ENCODE assay signal across 10 mouse cellular contexts in the genomic region with DNA sequence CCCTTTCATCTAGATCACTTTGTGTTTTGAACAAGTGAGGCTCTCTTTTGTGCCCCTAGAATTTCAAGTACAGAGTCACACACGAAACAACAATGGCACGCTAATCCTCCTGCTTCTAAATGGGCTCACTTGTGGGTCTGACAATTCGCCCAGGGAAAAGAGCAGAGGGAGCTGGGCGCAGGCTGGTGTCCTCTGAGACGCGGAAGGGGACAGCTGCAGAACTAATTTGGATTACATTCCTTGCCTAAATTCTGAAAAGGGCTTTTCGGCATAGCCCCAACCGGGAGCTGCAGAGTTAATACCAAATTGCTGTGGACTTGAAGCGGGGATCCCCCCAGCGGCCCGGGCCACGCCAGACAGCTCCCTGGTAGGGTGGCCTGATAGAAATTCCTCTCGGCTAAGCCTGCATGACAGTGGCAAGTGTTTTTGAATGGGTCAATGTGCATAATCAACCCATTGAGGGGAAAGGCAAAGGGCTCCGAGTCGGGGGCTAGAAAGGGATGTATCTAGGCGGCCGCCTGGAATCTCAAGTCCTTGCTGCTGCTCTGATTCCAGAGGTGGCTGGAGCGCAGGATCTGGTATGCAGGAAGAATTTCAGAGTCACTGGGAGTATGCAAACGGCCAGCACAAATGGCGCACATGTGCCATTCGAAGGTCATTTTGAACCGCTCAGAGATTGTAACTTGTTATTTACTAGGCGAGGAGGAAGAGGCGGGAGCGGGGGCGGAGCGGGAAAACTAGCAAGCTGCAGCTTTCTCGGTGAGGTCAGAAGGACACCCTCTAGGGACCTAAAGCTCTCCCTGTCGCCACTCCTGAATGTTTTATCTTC. TPM values are rescaled to one million over a fixed set of nuclear protein-coding genes. Genes with fewer than 3 reads are reported as not detected.
A peak's percentile ranks its signal among the peaks of the same experiment; 100 is the strongest.
DNase-seq lines count a peak whose midpoint lies in the region; ATAC-seq and TF ChIP-seq lines count a peak whose summit lies in the region.
"Had no signal": no experiment of that assay in that cellular context is flagged by ENCODE, and none has a peak within 500 bp of the region (broad histone marks: within the 10 kb centered on the region; RNA-seq: fewer than 3 reads in every experiment).

No protein-coding gene starts in this region.

- peak overlapping the region; percentile 26; the same call in 1 of the 2 replicates for H3K9ac ChIP-seq in limb, embryonic 15.5 days

- H3K36me3 ChIP-seq in kidney, adult 2 months (ENCODE audit: control insufficient read depth, insufficient read depth, low read length), result no peaks in the 10 kb centered on the region
- H3K36me3 ChIP-seq in limb, embryonic 15.5 days, result no peaks in the 10 kb centered on the region
- H3K36me3 ChIP-seq in myocyte (ENCODE audit: control insufficient read depth, insufficient read depth), result no peaks in the 10 kb centered on the region

- no peak for ATAC-seq in limb, embryonic 15.5 days (ENCODE audit: insufficient number of reproducible peaks, low FRiP score, low TSS enrichment, low read depth)
- no peak for ATAC-seq in inflammation-experienced regulatory T-cells, adult 6 months

- H3K4me1 ChIP-seq in kidney, adult 2 months (ENCODE audit: control insufficient read depth, insufficient read depth, low read length), result no peaks in the 10 kb centered on the region; the same call in 1 of the 2 replicates
- peaks cover 32% of the 10 kb centered on the region for H3K4me1 ChIP-seq in limb, embryonic 15.5 days

- H3K79me2 ChIP-seq in myocyte (ENCODE audit: control insufficient read depth, insufficient read depth), result no peaks in the 10 kb centered on the region

- peak; percentile 19 to 75 for DNase-seq in adrenal gland, adult (ENCODE audit: inconsistent age in 2 of 2, low spot score in 1 of 2)
- DNase-seq in adrenal gland, adult 8-10 months, result no peak
- DNase-seq in cerebellum, postnatal 36 days, result peak; percentile 49 to 62
- DNase-seq in heart, adult 9 months (ENCODE audit: low spot score in 2 of 2), result peak; percentile 43 to 72
- peak; percentile 89 for DNase-seq in kidney, adult 2 months

- peak overlapping the region; percentile 100 for H3K4me2 ChIP-seq in limb, embryonic 15.5 days
- H3K4me2 ChIP-seq in myocyte (ENCODE audit: low read depth), result peak overlapping the region; percentile 61

- H3ac ChIP-seq in myocyte (ENCODE audit: control insufficient read depth, insufficient read length), result no peak overlapping the region

- 2% methylated on average over 29 of the region's 29 CpGs for WGBS in kidney, adult 2 months
- WGBS in limb, embryonic 15.5 days, result under 1% methylated on average over 29 of the region's 29 CpGs

- H3K27me3 ChIP-seq in kidney, adult 2 months (replicated peaks; ENCODE audit: control insufficient read depth, insufficient read depth, low read length), result no peaks in the 10 kb centered on the region
- peaks cover 60% of the 10 kb centered on the region for H3K27me3 ChIP-seq in limb, embryonic 15.5 days
- peaks cover 33% of the 10 kb centered on the region for H3K27me3 ChIP-seq in myocyte (ENCODE audit: control insufficient read depth, insufficient read depth, insufficient read length)

- TF ChIP-seq CTCF in kidney, adult 2 months (conservative IDR thresholded peaks at IDR 0.05; ENCODE audit: insufficient read depth, insufficient read length, low read depth, low read length), result no peak

- peak overlapping the region; percentile 61 for H3K4me3 ChIP-seq in kidney, adult 2 months (ENCODE audit: insufficient read depth, low read depth, low read length)
- H3K4me3 ChIP-seq in limb, embryonic 15.5 days, result peak overlapping the region; percentile 62
- no peak overlapping the region for H3K4me3 ChIP-seq in myocyte
- H3K4me3 ChIP-seq: erythroblast, embryonic 14.5 days had no signal

- no peaks in the 10 kb centered on the region for H3K9me3 ChIP-seq in limb, embryonic 15.5 days

- TF ChIP-seq POLR2A in kidney, adult 2 months (IDR thresholded peaks at IDR 0.05; ENCODE audit: low read depth, low read length), result peak; percentile 47
- no peak for TF ChIP-seq POLR2A in myocyte (IDR thresholded peaks at IDR 0.05; ENCODE audit: insufficient read length, low read depth)

- peak overlapping the region; percentile 87 for H3K27ac ChIP-seq in kidney, adult 2 months (ENCODE audit: insufficient read depth, low read depth, low read length)
- no peak overlapping the region for H3K27ac ChIP-seq in limb, embryonic 15.5 days

TF ChIP-seq in myocyte, 11 proteins besides CTCF, POLR2A, EP300 and RAD21:
- no peak for TF ChIP-seq SRF (IDR thresholded peaks at IDR 0.05; ENCODE audit: control insufficient read depth, insufficient read length, low read depth)
- no peak for TF ChIP-seq TCF3 (IDR thresholded peaks at IDR 0.05; ENCODE audit: insufficient read length, low read depth)
- TF ChIP-seq POLR2AphosphoS2 (IDR thresholded peaks at IDR 0.05; ENCODE audit: insufficient read length, low read depth), result no peak
- TF ChIP-seq REST (IDR thresholded peaks at IDR 0.05; ENCODE audit: insufficient read depth, insufficient read length), result no peak
- TF ChIP-seq CEBPB (IDR thresholded peaks at IDR 0.05; ENCODE audit: insufficient read depth, poor library complexity, severe bottlenecking), result no peak
- no peak for TF ChIP-seq TCF12 (IDR thresholded peaks at IDR 0.05; ENCODE audit: insufficient read depth, poor library complexity, severe bottlenecking)
- no peak for TF ChIP-seq USF1 (IDR thresholded peaks at IDR 0.05; ENCODE audit: low read depth)
- no peak for TF ChIP-seq MAX (IDR thresholded peaks at IDR 0.05; ENCODE audit: low read depth)
TF ChIP-seq in myocyte: peak in this region for 0.

RNA-seq across cellular contexts. Expression of a gene that starts 2.2 kb away (rescaled TPM):
- 1 to 10 TPM; 1.1 to 2.0 (median 1.3) TPM for total RNA-seq in adrenal gland, adult 8-10 months (2022)
- 1.8 and 1.9 TPM in 2 replicates for polyA plus RNA-seq in kidney, adult 2 months (2012; rRNA removed)
- polyA plus RNA-seq in limb, embryonic 15.5 days (2015; fragmentation: Nextera tagmentation; extraction: Ambion mirVana), result 0.94 and 1.6 TPM in 2 replicates
- not detected for polyA plus RNA-seq in myocyte (2012; fragmentation: generic; extraction: Trizol)
- polyA plus RNA-seq in inflammation-experienced regulatory T-cells, adult 6 months (2017; shearing (Covaris generic)), result not detected
- polyA plus RNA-seq: erythroblast, embryonic 14.5 days; spleen, adult 2 months had no signal
